Mouse (Mus musculus) limb, embryonic 10.5 days (tissue): ENCODE results near the gene Clp1. TPM values are rescaled to one million over a fixed set of nuclear protein-coding genes. Genes with fewer than 3 reads are reported as not detected.

Experiments
- DNase-seq: peaks from one replicate; pipeline ENCODE4 v3.0.0-alpha.2; 2017; ENCODE audit warnings: low spot score
- H3K27ac ChIP-seq: fragments of 300-500 bp; sonication (generic); 2 replicates; pipeline ENCODE4 v1.5.1; 2016; ENCODE audit warnings: mild to moderate bottlenecking
- H3K27me3 ChIP-seq: fragments of 300-500 bp; sonication (generic); 2 replicates; pipeline ENCODE4 v1.6.1; 2016; ENCODE audit warnings: low read depth, mild to moderate bottlenecking; ENCODE audit not compliant: poor library complexity, severe bottlenecking
- H3K36me3 ChIP-seq: fragments of 300-500 bp; sonication (generic); 2 replicates; pipeline ENCODE4 v1.6.1; 2016; ENCODE audit warnings: mild to moderate bottlenecking, moderate library complexity
- H3K4me1 ChIP-seq: fragments of 300-500 bp; sonication (generic); 2 replicates; pipeline ENCODE4 v1.6.1; 2016
- H3K4me3 ChIP-seq: fragments of 300-500 bp; sonication (generic); 2 replicates; pipeline ENCODE4 v1.5.1; 2016; ENCODE audit warnings: mild to moderate bottlenecking, moderate library complexity
- H3K9me3 ChIP-seq: fragments of 300-500 bp; sonication (generic); replicated peaks from 2 replicates; pipeline ENCODE4 v1.6.1; 2016; ENCODE audit warnings: mild to moderate bottlenecking
- WGBS: fragments of 180-500 bp; shearing (Covaris S2); methylation state at CpG from one replicate; pipeline ENCODE4 v1.1.7; 2016; 5-methylcytosine and 5-hydroxymethylcytosine counted together
- microRNA counts: library from miRNA; unstranded; fragments of <30 nt; microRNA quantifications from one replicate; lab custom pipeline; 2017
- microRNA-seq: library from miRNA; unstranded; fragments of <30 nt; microRNA quantifications from one replicate; pipeline ENCODE4, GENCODE M21; 2017
- polyA plus RNA-seq: library from polyadenylated mRNA; unstranded; fragments of >200 nt; fragmentation: Nextera tagmentation; extraction: Ambion mirVana; gene quantifications from 2 replicates; pipeline ENCODE4 v1.2.1, GENCODE M21; 2016

The Clp1 gene
- polyA plus RNA-seq, 1 experiment from 2014 or later: 57.8 TPM

DNA sequence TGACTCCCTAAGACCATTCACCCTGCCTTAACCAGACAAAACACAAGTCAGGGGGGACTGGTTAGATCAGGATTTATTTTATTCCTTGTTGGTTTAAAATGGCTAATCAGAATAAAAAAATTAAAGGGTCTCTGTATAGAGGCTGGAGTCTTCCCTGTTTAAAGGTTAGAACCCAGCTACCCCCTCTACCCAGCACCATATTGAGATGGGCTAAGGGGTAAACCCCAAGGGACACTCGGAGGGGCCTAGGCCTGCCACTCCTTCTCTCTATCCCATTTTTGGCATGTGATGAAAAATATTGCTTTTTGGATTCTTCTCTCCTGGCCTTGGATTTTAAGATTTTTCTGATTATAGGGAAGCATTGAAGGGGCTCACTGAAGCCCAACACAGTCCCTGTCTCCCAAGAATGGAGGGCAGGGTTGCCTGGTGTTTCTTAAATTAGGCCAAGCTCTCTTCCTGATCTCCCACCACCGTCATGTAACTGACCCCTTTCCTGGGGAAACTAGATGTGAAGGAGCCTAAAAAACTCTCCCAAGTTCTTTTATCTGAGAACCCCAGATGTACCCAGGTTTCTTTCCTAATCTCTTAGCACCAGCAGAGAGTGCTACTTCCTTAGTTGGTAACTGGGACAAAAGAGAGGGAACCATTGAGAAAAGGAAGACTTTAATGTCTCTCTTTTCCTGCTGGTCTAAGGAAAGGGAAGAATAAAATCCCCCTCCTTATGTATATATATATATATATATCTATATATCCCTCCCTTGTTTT lies 38.9 kb downstream of the Clp1 start:
- no peak overlapping the region for H3K4me3 ChIP-seq
- H3K27ac ChIP-seq: no peak overlapping the region
- no peak for DNase-seq
- no peaks in the 10 kb centered on the region for H3K9me3 ChIP-seq
- no peaks in the 10 kb centered on the region for H3K27me3 ChIP-seq
- no peaks in the 10 kb centered on the region for H3K4me1 ChIP-seq
- WGBS: 76% methylated on average over 2 of the region's 2 CpGs
- peaks cover 90% of the 10 kb centered on the region for H3K36me3 ChIP-seq

DNA sequence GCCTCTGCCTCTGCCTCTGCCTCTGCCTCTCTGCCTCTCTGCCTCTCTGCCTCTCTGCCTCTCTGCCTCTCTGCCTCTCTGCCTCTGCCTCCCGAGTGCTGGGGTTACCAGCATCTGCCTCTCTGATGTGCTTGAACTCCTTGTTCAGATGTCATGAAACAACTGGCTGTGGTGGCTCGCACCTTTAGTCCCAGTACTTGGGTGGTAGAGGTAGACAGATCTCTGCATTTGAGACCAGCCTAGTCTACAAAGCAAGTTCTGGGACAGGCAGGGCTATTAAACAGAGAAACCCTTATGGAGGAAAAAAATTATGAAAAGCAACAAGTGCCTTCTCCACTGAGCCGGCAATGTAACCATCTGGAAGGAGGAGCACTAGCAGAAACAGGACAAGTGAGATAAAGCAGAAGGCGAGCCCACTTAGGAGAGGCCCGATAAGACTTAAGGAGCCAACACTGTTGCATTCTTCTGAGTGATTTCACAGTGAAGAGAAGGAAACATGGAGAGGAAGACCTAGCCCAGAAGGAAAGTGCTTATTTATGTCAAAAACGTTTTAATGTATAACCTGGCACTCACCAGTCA lies 44.5 kb downstream of the Clp1 start:
- Histone ChIP-seq H3K36me3 (peaks cover 62% of the 10 kb centered on the region), H3K4me1 (peaks cover 9% of the 10 kb centered on the region), H3K27me3 (no peaks in the 10 kb centered on the region), H3K27ac (no peak overlapping the region), H3K4me3 (no peak overlapping the region), H3K9me3 (no peaks in the 10 kb centered on the region)
- WGBS: 83% methylated on average over 6 of the region's 6 CpGs
- no peak for DNase-seq

DNA sequence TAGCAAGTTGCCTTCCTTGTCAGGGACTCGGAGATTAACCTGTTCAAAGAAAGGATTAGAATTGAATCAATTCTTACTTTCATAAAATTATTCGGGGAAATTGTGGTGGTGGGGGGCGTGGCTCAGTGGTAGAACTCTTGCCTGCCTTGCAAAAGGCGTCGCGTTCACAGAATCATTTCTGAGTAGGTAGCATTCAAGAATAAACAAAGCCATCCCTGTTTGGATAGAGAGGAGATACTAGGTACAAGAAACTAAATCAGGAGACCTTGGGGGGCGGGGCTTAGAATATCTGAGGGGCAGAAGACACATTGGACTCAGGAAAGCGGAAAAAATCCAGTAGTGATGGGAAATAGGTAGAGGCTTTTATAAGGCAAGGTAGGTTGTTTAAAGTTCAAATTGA lies 48.1 kb downstream of the Clp1 start, which contains the start of gene Tmx2:
Gene Tmx2 (minus strand): TSS at position 125 of the 400 bp plus-strand sequence.
- DNase-seq: no peak
- Histone ChIP-seq H3K9me3 (no peaks in the 10 kb centered on the region), H3K4me1 (peaks cover 16% of the 10 kb centered on the region), H3K4me3 (peak within 1 kb of the TSS; percentile 89), H3K27ac (peak within 1 kb of the TSS; percentile 85), H3K27me3 (no peaks in the 10 kb centered on the region), H3K36me3 (peaks cover 50% of the 10 kb centered on the region)
- WGBS: 21% methylated on average over 8 of the region's 8 CpGs

DNA sequence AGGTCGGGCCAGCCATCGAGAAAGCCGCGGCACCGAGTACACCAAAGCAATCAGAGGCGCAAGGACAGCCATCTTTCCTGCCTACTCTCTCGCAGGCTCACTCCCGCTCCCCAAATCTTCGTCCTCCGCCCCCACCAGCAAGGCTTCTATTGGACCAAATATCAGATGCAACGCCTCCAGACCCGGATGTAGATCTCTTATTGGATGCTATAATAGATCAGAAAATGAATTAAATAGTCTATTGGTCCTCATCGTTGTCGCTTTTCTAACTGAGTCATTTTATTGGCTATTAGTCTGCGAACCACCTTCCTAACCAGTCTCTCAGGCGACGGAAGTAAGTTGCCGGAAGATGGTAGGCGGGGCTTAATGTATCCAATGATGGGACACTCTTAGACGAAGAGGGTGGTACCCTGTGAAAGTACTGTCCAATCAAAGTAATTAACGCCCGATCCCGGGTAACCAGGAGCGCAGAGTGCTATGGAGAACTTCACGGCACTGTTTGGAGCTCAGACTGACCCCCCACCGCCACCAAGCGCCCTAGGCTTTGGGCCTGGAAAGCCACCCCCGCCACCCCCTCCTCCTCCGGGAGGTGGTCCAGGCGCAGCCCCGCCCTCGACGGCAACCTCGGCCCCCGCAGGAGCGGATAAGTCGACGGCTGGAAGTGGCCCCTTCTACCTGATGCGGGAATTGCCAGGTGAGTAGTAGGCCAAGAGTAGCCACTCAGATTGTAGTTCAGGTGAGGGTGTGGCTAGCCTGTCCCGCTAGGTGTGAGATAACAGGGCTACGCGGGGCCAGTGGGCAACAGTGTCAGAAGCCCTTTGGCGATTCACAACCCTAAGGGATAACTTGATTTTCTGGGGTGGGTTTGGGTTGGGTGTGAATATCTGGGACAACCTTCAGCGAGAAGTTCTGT lies 48.9 kb downstream of the Clp1 start, which contains the start of the genes Gm28635 and Med19:
Gene Gm28635 (minus strand): TSS at position 74 of the 913 bp plus-strand sequence.
Gene Med19 (plus strand): TSS at position 435 of the 913 bp plus-strand sequence.
- WGBS: under 1% methylated on average over 44 of the region's 44 CpGs
- peak; percentile 88 for DNase-seq
- peaks cover 57% of the 10 kb centered on the region for H3K36me3 ChIP-seq
- H3K27ac ChIP-seq: peak within 1 kb of the TSS; percentile 85
- peak within 1 kb of the TSS; percentile 89 for H3K4me3 ChIP-seq
- H3K4me1 ChIP-seq: peaks cover 16% of the 10 kb centered on the region
- no peaks in the 10 kb centered on the region for H3K27me3 ChIP-seq
- no peaks in the 10 kb centered on the region for H3K9me3 ChIP-seq

DNA sequence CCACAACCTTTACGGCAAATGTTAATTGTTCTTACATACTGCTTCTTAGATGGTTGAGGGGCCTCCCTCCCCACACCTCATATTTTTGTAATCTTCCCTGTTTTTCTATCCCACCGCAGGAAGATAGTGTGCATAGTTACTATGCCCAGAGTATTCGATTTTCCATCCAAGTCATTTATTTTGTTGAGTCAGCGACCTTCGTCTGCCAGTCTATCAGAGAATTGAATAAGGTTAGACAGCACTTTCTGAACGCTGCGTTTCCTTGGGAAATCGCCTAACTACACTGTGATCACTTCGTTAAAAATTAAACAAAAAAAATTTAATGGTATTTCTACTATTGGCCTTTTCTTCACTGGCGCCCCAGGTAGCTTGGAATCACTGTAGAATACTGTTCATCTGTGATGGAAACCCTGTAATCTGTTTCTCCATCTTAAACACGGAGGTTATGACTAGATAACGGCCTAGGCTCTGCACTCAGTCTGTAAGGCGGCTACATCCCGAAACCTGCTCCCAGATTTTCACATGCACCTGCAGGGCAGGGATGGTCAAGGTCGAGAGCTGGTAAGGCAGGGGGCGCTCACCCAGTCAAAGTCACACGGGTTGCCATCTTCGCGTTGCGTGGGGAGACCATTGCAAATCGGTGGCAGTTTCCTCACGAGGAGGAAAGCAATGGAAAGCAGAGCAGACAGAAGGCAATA lies 49.7 kb downstream of the Clp1 start:
- no peaks in the 10 kb centered on the region for H3K9me3 ChIP-seq
- no peak for DNase-seq
- WGBS: 10% methylated on average over 22 of the region's 22 CpGs
- H3K27me3 ChIP-seq: no peaks in the 10 kb centered on the region
- H3K36me3 ChIP-seq: peaks cover 59% of the 10 kb centered on the region
- H3K4me3 ChIP-seq: peak overlapping the region; percentile 89
- H3K27ac ChIP-seq: peak overlapping the region; percentile 58
- peaks cover 16% of the 10 kb centered on the region for H3K4me1 ChIP-seq

MicroRNA genes within 50 kb of the gene (microRNA counts, 519-probe panel; counts per million panel counts)
- 7,696 counts per million, percentile 98 among the panel's probes with 10 or more counts for microRNA mmu-miR-130a (lab: Ali Mortazavi, UCI)

Small RNA genes within 50 kb of the gene (microRNA-seq; reads per million reads assigned to microRNA genes)
- 20,125 reads per million, percentile 98 among the genes with 10 or more reads in this experiment for gene Mir130a

Other genes starting within 250 kb of the Clp1 start
- 38.2 and 40.0 TPM in 2 replicates for gene Ctnnd1, start 76.6 kb downstream of the Clp1 start, polyA plus RNA-seq
- gene Btbd18, start 68.3 kb downstream of the Clp1 start, polyA plus RNA-seq: 0.20 and 0.58 TPM in 2 replicates
- 507 and 566 TPM in 2 replicates for gene Selenoh, start 56.6 kb downstream of the Clp1 start, polyA plus RNA-seq
- not detected in 2 replicates for gene Gm28635, start 49.3 kb downstream of the Clp1 start, polyA plus RNA-seq
- 41.1 and 43.4 TPM in 2 replicates for gene Med19, start 48.9 kb downstream of the Clp1 start, polyA plus RNA-seq
- 115 and 132 TPM in 2 replicates for gene Tmx2, start 48.2 kb downstream of the Clp1 start, polyA plus RNA-seq
- gene Zdhhc5, start 12.2 kb downstream of the Clp1 start, polyA plus RNA-seq: 33.7 and 34.3 TPM in 2 replicates
- 5.7 and 9.6 TPM in 2 replicates for gene Ypel4, start 6.7 kb upstream of the Clp1 start, polyA plus RNA-seq
- gene Gm19426, start 16.3 kb upstream of the Clp1 start, polyA plus RNA-seq: 7.6 and 8.2 TPM in 2 replicates
- gene Serping1, start 48.1 kb upstream of the Clp1 start, polyA plus RNA-seq: 9.3 and 10.8 TPM in 2 replicates
- 17.6 and 19.2 TPM in 2 replicates for gene Ube2l6, start 71.5 kb upstream of the Clp1 start, polyA plus RNA-seq
- gene Smtnl1, start 95.3 kb upstream of the Clp1 start, polyA plus RNA-seq: 0.11 and 0.56 TPM in 2 replicates
- 64.5 and 71.0 TPM in 2 replicates for gene Timm10, start 99.6 kb upstream of the Clp1 start, polyA plus RNA-seq
- 36.6 and 42.6 TPM in 2 replicates for gene Slc43a1, start 111.5 kb upstream of the Clp1 start, polyA plus RNA-seq
- 0.74 and 1.0 TPM in 2 replicates for gene Rtn4rl2, start 159.4 kb upstream of the Clp1 start, polyA plus RNA-seq
- gene Slc43a3, start 209.2 kb upstream of the Clp1 start, polyA plus RNA-seq: 30.4 and 32.8 TPM in 2 replicates